Mouse (Mus musculus): Measurements from ENCODE around the gene Fate1. TPM values are rescaled to one million over a fixed set of nuclear protein-coding genes. Genes with fewer than 3 reads are reported as not detected.

The Fate1 gene
- polyA plus RNA-seq, 1 experiment from 2014 or later = not detected

DNA sequence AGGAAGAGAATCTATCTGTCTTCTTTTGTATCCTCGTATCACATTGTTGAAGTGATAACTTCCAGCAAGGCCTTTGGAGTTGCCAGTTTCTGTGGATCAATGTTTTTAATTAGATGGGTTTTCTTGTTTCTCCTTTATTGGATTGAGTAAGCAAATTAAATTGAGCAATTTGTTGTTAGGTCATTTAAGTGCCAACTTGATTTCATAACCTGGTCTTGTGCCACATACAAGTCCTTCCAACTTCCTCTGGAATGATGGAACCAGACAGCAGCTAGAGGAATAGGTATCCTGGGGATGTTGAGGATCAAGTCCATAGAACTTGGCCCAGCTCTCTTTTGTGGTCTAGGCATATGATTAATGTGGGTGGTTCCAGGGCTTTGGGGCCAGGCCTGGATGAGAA is 49.5 kb downstream of the Fate1 start:
- Histone ChIP-seq H3K9ac (ENCODE audit: low read depth, low read length) (no peak overlapping the region), H3K36me3 (ENCODE audit: control insufficient read depth, insufficient read depth) (no peaks in the 10 kb centered on the region), H3K4me1 (ENCODE audit: control insufficient read depth, low read depth, low read length) (no peaks in the 10 kb centered on the region), H3K9me3 (replicated peaks; ENCODE audit: control insufficient read depth, low read length) (no peaks in the 10 kb centered on the region), H3K4me2 (ENCODE audit: low read depth, low read length) (no peak overlapping the region), H3K27me3 (ENCODE audit: control insufficient read depth, insufficient read depth, low read depth, low read length) (no peaks in the 10 kb centered on the region; the same call in 1 of the 2 replicates), H3K27ac (ENCODE audit: low read length) (no peak overlapping the region), H3K4me3 (ENCODE audit: low read depth, low read length) (no peak overlapping the region)
- no peak for ATAC-seq (ENCODE audit: low read depth)
- WGBS (ENCODE audit: insufficient replicate concordance) = 50% methylated on average over 1 of the region's 1 CpGs

DNA sequence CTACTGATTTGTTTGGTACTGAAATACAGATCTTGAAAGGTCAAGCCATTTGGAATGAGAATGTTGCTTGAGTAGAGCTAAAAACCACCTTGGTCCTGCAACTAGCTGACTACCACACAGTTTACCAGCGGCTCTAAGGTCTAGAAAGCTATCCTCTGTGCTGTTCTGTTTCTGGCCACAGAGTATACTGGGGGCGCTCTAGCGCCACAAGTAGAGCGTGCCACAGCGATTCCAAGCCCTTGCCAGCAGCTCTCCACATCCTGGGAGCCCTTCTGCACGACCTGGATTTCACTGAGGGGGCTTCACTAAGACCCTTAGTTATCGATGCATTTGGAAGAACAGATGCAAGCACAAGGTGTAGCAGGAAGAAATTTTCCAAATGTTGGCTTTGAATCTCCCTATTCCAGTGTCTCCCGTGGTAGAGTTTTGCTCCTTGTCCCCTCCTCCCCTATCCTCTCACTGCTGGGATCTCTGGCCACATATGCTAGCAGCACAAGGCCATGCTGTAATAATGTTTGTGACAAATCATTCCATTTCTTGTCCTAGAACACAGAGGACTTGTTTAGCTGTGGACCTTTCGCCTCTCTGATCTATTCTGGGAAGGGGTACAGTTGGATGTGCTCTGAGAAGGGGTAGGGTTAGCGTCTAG is 50.1 kb downstream of the Fate1 start:
- no peak for ATAC-seq (ENCODE audit: low read depth)
- H3K4me3 ChIP-seq (ENCODE audit: low read depth, low read length) = no peak overlapping the region
- no peak overlapping the region for H3K9ac ChIP-seq (ENCODE audit: low read depth, low read length)
- no peaks in the 10 kb centered on the region; the same call in 1 of the 2 replicates for H3K27me3 ChIP-seq (ENCODE audit: control insufficient read depth, insufficient read depth, low read depth, low read length)
- H3K4me2 ChIP-seq (ENCODE audit: low read depth, low read length) = no peak overlapping the region
- H3K27ac ChIP-seq (ENCODE audit: low read length) = no peak overlapping the region
- H3K9me3 ChIP-seq (replicated peaks; ENCODE audit: control insufficient read depth, low read length) = no peaks in the 10 kb centered on the region
- no peaks in the 10 kb centered on the region for H3K4me1 ChIP-seq (ENCODE audit: control insufficient read depth, low read depth, low read length)
- no peaks in the 10 kb centered on the region for H3K36me3 ChIP-seq (ENCODE audit: control insufficient read depth, insufficient read depth)
- 33% methylated on average over 10 of the region's 10 CpGs for WGBS (ENCODE audit: insufficient replicate concordance)

DNA sequence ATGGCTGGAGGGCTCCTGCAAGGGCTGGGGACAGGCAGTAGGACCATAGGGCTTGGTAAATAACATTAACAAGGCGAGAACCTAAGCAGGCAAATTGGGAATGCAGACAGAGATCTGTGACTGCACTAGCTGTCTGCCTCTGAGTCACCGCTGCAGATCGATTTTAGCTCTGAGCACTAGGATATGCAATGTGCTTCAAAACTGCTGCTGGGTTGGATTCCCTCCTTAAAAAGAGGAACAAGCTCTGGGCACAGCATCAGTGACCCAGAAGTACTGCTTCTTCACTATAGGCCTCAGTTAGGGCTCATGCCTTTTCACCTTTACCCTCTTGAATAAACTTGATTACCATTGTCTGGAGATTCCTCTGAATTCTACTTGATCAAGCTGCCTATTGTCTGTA is 50.8 kb downstream of the Fate1 start:
- Histone ChIP-seq H3K9me3 (replicated peaks; ENCODE audit: control insufficient read depth, low read length) (no peaks in the 10 kb centered on the region), H3K9ac (ENCODE audit: low read depth, low read length) (no peak overlapping the region), H3K27me3 (ENCODE audit: control insufficient read depth, insufficient read depth, low read depth, low read length) (no peaks in the 10 kb centered on the region; the same call in 1 of the 2 replicates), H3K4me2 (ENCODE audit: low read depth, low read length) (no peak overlapping the region), H3K36me3 (ENCODE audit: control insufficient read depth, insufficient read depth) (no peaks in the 10 kb centered on the region), H3K4me1 (ENCODE audit: control insufficient read depth, low read depth, low read length) (no peaks in the 10 kb centered on the region), H3K4me3 (ENCODE audit: low read depth, low read length) (no peak overlapping the region), H3K27ac (ENCODE audit: low read length) (no peak overlapping the region)
- ATAC-seq (ENCODE audit: low read depth) = no peak
- 56% methylated on average over 3 of the region's 3 CpGs for WGBS (ENCODE audit: insufficient replicate concordance)

Other genes starting within 250 kb of the Fate1 start
- 22.1 and 22.5 TPM in 2 replicates for gene Vma21, start 157.1 kb upstream of the Fate1 start, polyA plus RNA-seq (2015; fragmentation: Nextera tagmentation; extraction: Ambion mirVana)
- gene Gm1141, start 52.0 kb upstream of the Fate1 start, polyA plus RNA-seq (2015; fragmentation: Nextera tagmentation; extraction: Ambion mirVana) = 0.05 TPM in 1 of 2 replicates, not detected in the other
- 1.2 and 1.5 TPM in 2 replicates for gene Prrg3, start 10.4 kb upstream of the Fate1 start, polyA plus RNA-seq (2015; fragmentation: Nextera tagmentation; extraction: Ambion mirVana)
- gene Cnga2, start 18.9 kb downstream of the Fate1 start, polyA plus RNA-seq (2015; fragmentation: Nextera tagmentation; extraction: Ambion mirVana) = 0.04 TPM in 1 of 2 replicates, not detected in the other
- gene Magea4, start 249.0 kb downstream of the Fate1 start, polyA plus RNA-seq (2015; fragmentation: Nextera tagmentation; extraction: Ambion mirVana) = not detected in 2 replicates